Mouse (Mus musculus) erythroblast, embryonic 14.5 days (primary cell): ENCODE data around the gene Adamtsl1. TPM values are rescaled to one million over a fixed set of nuclear protein-coding genes. Genes with fewer than 3 reads are reported as not detected.

ENCODE experiments used
- H3K27me3 ChIP-seq: 2 replicates; pipeline ENCODE4 v1.6.1; 2012; ENCODE audit warnings: inconsistent platforms; ENCODE audit not compliant: control insufficient read depth
- H3K36me3 ChIP-seq: 2 replicates; pipeline ENCODE4 v1.6.1; 2012; ENCODE audit warnings: mild to moderate bottlenecking, inconsistent platforms; ENCODE audit not compliant: control insufficient read depth
- H3K4me1 ChIP-seq: 2 replicates; pipeline ENCODE4 v1.6.1; 2012; ENCODE audit warnings: inconsistent platforms; ENCODE audit not compliant: control insufficient read depth
- H3K4me3 ChIP-seq: replicated peaks from 2 replicates; pipeline ENCODE3; 2012; ENCODE audit warnings: moderate library complexity, mild to moderate bottlenecking, inconsistent platforms
- H3K9me3 ChIP-seq: 2 replicates; pipeline ENCODE4 v1.6.1; 2012; ENCODE audit warnings: low read length, inconsistent platforms, mixed read lengths; ENCODE audit not compliant: control insufficient read depth
- GATA1 ChIP-seq: IDR thresholded peaks from 2 replicates; pipeline ENCODE4 v1.6.1; 2012; ENCODE audit warnings: low read length, inconsistent platforms, mixed read lengths
- TAL1 ChIP-seq: IDR thresholded peaks from 3 replicates; pipeline ENCODE4 v1.6.1; 2012; ENCODE audit warnings: low read length, inconsistent platforms, mixed read lengths
- polyA plus RNA-seq: library from polyadenylated mRNA; stranded (reverse); fragments of >175 nt; gene quantifications from 2 replicates; pipeline ENCODE4 v1.2.3, GENCODE M21; 2012

Gene Adamtsl1
- polyA plus RNA-seq, 1 experiment, result not detected

- no peaks in the 10 kb centered on the region for H3K4me1 ChIP-seq
- H3K4me3 ChIP-seq, result no peak overlapping the region
- H3K36me3 ChIP-seq, result no peaks in the 10 kb centered on the region
- no peak for TF ChIP-seq GATA1
- H3K27me3 ChIP-seq, result no peaks in the 10 kb centered on the region
- H3K9me3 ChIP-seq, result no peaks in the 10 kb centered on the region
Observed at GRCm38 (mm10) chr4:86407200-86407527, 893.2 kb downstream of the Adamtsl1 start.

- no peaks in the 10 kb centered on the region for H3K36me3 ChIP-seq
- H3K4me1 ChIP-seq, result no peaks in the 10 kb centered on the region
- H3K9me3 ChIP-seq, result no peaks in the 10 kb centered on the region
- no peak overlapping the region for H3K4me3 ChIP-seq
- no peak for TF ChIP-seq TAL1
- no peak for TF ChIP-seq GATA1
- no peaks in the 10 kb centered on the region for H3K27me3 ChIP-seq
Observed at GRCm38 (mm10) chr4:86408421-86408820, 894.4 kb downstream of the Adamtsl1 start.

- Histone ChIP-seq H3K9me3 (no peaks in the 10 kb centered on the region), H3K36me3 (no peaks in the 10 kb centered on the region), H3K4me3 (no peak overlapping the region), H3K27me3 (no peaks in the 10 kb centered on the region), H3K4me1 (no peaks in the 10 kb centered on the region)
- no peak for TF ChIP-seq GATA1
- TF ChIP-seq TAL1, result no peak
Observed at GRCm38 (mm10) chr4:86410946-86411345, 897.0 kb downstream of the Adamtsl1 start.

GRCm38 (mm10) chr4:86413388-86413787, 899.4 kb downstream of the Adamtsl1 start:
- H3K4me3 ChIP-seq, result no peak overlapping the region
- no peak for TF ChIP-seq TAL1
- no peak for TF ChIP-seq GATA1
- H3K36me3 ChIP-seq, result no peaks in the 10 kb centered on the region
- no peaks in the 10 kb centered on the region for H3K27me3 ChIP-seq
- no peaks in the 10 kb centered on the region for H3K4me1 ChIP-seq
- H3K9me3 ChIP-seq, result no peaks in the 10 kb centered on the region

- Histone ChIP-seq H3K4me3 (no peak overlapping the region), H3K36me3 (no peaks in the 10 kb centered on the region), H3K9me3 (no peaks in the 10 kb centered on the region), H3K4me1 (no peaks in the 10 kb centered on the region), H3K27me3 (no peaks in the 10 kb centered on the region)
- TF ChIP-seq TAL1, result no peak
Observed at GRCm38 (mm10) chr4:86416401-86417025, 902.5 kb downstream of the Adamtsl1 start.

- H3K27me3 ChIP-seq, result no peaks in the 10 kb centered on the region
- no peaks in the 10 kb centered on the region for H3K9me3 ChIP-seq
- H3K36me3 ChIP-seq, result no peaks in the 10 kb centered on the region
- TF ChIP-seq TAL1, result no peak
- no peak for TF ChIP-seq GATA1
- H3K4me3 ChIP-seq, result no peak overlapping the region
- no peaks in the 10 kb centered on the region for H3K4me1 ChIP-seq
Observed at GRCm38 (mm10) chr4:86422586-86422985, 908.6 kb downstream of the Adamtsl1 start.

- H3K4me3 ChIP-seq, result no peak overlapping the region
- no peaks in the 10 kb centered on the region for H3K27me3 ChIP-seq
- no peaks in the 10 kb centered on the region for H3K9me3 ChIP-seq
- H3K36me3 ChIP-seq, result no peaks in the 10 kb centered on the region
- H3K4me1 ChIP-seq, result no peaks in the 10 kb centered on the region
- TF ChIP-seq GATA1, result no peak
- TF ChIP-seq TAL1, result no peak
Observed at GRCm38 (mm10) chr4:86425581-86425980, 911.6 kb downstream of the Adamtsl1 start.

- TF ChIP-seq TAL1 (no peak), GATA1 (no peak)
- Histone ChIP-seq H3K4me1 (no peaks in the 10 kb centered on the region), H3K27me3 (no peaks in the 10 kb centered on the region), H3K9me3 (no peaks in the 10 kb centered on the region), H3K36me3 (no peaks in the 10 kb centered on the region), H3K4me3 (no peak overlapping the region)
Observed at GRCm38 (mm10) chr4:86426549-86426948, 912.6 kb downstream of the Adamtsl1 start.

GRCm38 (mm10) chr4:86427312-86427711, 913.3 kb downstream of the Adamtsl1 start:
- TF ChIP-seq GATA1, result no peak
- TF ChIP-seq TAL1, result no peak
- no peaks in the 10 kb centered on the region for H3K36me3 ChIP-seq
- H3K4me3 ChIP-seq, result no peak overlapping the region

GRCm38 (mm10) chr4:86428091-86428745, 914.2 kb downstream of the Adamtsl1 start:
- Histone ChIP-seq H3K4me1 (no peaks in the 10 kb centered on the region), H3K9me3 (no peaks in the 10 kb centered on the region), H3K4me3 (no peak overlapping the region), H3K27me3 (no peaks in the 10 kb centered on the region), H3K36me3 (no peaks in the 10 kb centered on the region)
- no peak for TF ChIP-seq TAL1
- TF ChIP-seq GATA1, result no peak

More at GRCm38 (mm10) chr4:86427312-86427711, 913.3 kb downstream of the Adamtsl1 start:
- Histone ChIP-seq H3K9me3 (no peaks in the 10 kb centered on the region), H3K27me3 (no peaks in the 10 kb centered on the region), H3K4me1 (no peaks in the 10 kb centered on the region)
